Mouse (Mus musculus) megakaryocyte, embryonic 14.5 days (primary cell): ENCODE results near the gene Soat2. TPM values are rescaled to one million over a fixed set of nuclear protein-coding genes. Genes with fewer than 3 reads are reported as not detected.

Experiments used
- H3K27me3 ChIP-seq: replicated peaks from 2 replicates; pipeline ENCODE3; 2012; ENCODE audit warnings: inconsistent platforms
- H3K36me3 ChIP-seq: replicated peaks from 2 replicates; pipeline ENCODE3; 2012; ENCODE audit warnings: low read length, inconsistent platforms, mixed read lengths
- H3K4me1 ChIP-seq: 2 replicates; pipeline ENCODE4 v1.6.1; 2012; ENCODE audit warnings: inconsistent platforms
- H3K4me3 ChIP-seq: replicated peaks from 2 replicates; pipeline ENCODE3; 2012; ENCODE audit warnings: moderate library complexity, mild to moderate bottlenecking, inconsistent platforms
- H3K9me3 ChIP-seq: 2 replicates; pipeline ENCODE4 v1.6.1; 2012; ENCODE audit warnings: inconsistent platforms
- FLI1 ChIP-seq: IDR thresholded peaks from 2 replicates; pipeline ENCODE4 v1.6.1; 2012; ENCODE audit warnings: low read length, inconsistent platforms, mixed read lengths
- GATA1 ChIP-seq: IDR thresholded peaks from 3 replicates; pipeline ENCODE4 v1.6.1; 2012; ENCODE audit warnings: mixed read lengths, low read length, inconsistent platforms, borderline replicate concordance
- polyA plus RNA-seq: library from polyadenylated mRNA; stranded (reverse); fragments of >175 nt; gene quantifications from 2 replicates; pipeline ENCODE4 v1.2.3, GENCODE M21; 2012; ENCODE audit warnings: low replicate concordance; ENCODE audit not compliant: insufficient read depth

The Soat2 gene
- polyA plus RNA-seq, 1 experiment = 3.6 TPM

DNA sequence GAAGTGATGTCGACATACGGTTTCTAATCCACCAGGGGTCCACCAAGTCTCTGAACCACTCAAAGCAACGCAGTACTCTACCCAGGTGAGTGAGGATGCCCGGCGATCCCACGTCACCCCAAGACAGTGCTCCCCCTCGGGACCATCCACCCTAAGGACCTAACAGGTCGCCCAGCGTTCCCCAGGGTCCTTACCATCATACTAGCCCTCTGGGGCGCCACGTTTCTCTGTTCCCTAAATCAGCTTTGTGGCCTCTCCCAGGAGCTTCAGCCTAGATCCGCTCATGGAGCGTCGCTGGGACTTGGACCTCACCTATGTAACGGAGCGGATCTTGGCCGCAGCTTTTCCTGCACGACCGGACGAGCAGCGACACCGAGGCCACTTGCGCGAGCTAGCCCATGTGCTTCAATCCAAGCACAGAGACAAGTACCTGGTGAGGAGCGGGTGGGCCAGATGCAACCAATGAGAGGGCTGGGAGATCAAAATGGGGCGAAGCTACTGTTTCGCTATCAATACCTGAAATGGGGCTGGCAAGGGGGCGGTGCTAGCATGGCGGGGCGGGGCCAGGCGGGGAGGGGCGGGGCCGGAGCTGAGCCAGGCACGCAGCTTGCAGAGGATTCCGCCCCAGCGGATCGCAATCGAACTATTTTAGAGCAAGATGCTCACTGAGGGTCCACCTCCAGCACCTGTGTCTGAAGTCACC, 43.4 kb upstream of the Soat2 start:
- TF ChIP-seq FLI1 = no peak
- no peak for TF ChIP-seq GATA1
- no peaks in the 10 kb centered on the region for H3K9me3 ChIP-seq
- peak overlapping the region; percentile 78 for H3K4me3 ChIP-seq
- peaks cover 69% of the 10 kb centered on the region for H3K27me3 ChIP-seq
- peaks cover 81% of the 10 kb centered on the region for H3K4me1 ChIP-seq
- H3K36me3 ChIP-seq = no peaks in the 10 kb centered on the region

DNA sequence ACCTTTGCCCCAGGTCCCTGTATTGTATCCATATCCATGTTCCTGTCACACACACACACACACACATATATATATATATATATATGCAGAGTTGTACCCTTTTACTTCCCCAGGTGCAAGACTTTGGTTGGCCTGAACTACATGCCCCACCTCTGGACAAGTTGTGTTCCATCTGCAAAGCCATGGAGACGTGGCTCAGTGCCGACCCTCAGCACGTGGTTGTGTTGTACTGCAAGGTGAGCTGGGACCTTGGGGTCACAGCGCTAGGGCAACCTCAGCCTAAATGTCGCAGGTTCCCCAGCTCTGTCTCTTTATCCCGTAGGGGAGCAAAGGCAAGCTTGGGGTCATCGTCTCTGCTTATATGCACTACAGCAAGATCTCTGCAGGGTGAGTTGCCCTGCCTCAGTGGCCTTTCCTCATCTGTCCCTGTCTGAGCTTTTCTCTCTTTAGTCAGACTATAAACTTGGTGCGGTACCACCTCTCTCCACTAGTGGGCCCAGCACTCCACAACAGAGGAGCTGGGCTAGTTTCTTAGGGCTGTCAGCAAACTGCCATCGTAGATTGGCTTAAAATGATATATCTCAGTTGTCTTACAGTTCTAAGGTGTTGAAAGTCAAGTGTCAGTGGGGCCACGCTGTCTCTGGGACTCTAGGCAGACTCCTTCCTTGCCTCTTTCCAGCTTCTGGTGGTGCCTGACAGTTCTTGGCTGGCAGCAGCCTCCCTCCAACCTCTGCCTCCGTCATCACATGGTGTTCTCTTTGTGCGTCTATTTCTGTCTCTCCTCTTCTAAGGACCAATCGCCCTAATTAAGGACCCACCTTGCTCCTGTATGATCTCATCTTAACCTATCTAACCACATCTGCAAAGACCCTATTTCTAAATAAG, 42.4 kb upstream of the Soat2 start:
- Histone ChIP-seq H3K4me3 (no peak overlapping the region), H3K27me3 (peaks cover 70% of the 10 kb centered on the region), H3K4me1 (peaks cover 71% of the 10 kb centered on the region), H3K36me3 (no peaks in the 10 kb centered on the region), H3K9me3 (no peaks in the 10 kb centered on the region)
- no peak for TF ChIP-seq FLI1

DNA sequence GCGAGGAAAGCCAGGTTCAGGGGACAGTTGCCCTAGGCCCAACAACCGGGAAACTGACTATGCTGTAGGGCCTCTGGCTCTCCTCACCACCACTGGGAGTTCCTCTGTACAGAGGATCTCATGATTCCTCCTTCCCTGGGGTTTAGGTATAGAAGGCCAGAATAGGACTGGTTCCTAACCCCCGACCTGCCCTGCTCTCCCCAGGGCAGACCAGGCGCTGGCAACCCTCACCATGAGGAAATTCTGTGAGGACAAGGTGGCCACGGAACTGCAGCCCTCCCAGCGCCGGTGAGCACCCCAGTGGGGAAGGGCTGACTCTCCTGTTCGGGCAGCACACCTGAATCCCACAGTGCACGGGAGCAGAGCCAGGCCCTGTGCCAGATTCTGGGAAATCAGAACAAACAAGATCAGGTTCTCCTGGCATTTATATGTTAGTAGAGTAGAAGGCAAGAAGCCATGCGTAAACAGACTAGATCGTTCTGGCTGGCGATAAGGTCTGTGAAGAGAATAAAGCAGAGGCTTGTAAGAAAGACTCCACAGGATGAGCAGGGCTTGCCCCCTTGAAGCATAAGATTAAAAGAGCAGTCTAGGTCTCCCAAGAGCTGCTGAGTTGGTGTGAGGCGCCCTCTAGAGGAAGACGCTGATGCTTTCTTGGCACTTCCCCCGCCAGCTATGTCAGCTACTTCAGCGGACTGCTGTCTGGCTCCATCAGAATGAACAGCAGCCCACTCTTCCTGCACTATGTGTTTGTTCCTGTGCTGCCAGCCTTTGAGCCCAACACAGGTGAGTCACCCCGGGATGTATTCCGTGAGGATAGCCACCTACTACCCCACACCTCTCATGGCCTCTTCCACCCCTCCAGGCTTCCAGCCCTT, 41.4 kb upstream of the Soat2 start:
- no peaks in the 10 kb centered on the region for H3K9me3 ChIP-seq
- peaks cover 61% of the 10 kb centered on the region for H3K4me1 ChIP-seq
- no peaks in the 10 kb centered on the region for H3K36me3 ChIP-seq
- H3K4me3 ChIP-seq = peak overlapping the region; percentile 50
- H3K27me3 ChIP-seq = peaks cover 62% of the 10 kb centered on the region
- no peak for TF ChIP-seq GATA1
- TF ChIP-seq FLI1 = no peak

DNA sequence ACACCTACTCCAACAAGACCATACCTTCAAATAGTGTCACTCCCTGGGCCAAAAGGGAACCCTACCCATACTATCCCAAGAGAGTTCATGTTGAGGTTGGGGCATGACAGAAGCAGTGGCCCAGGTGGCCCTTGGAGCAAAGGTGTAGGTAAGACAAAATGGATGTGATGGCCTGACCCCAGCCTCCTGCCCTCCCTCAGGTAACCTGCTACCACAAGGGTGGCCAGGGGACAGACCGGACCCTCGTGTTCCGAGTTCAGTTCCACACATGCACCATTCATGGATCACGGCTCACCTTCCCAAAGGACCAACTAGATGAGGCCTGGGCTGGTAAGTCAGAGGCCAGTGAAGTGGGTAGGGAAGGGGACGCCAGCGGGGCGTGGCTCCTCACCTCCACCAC, 40.1 kb upstream of the Soat2 start:
- no peak for TF ChIP-seq GATA1
- TF ChIP-seq FLI1 = no peak
- Histone ChIP-seq H3K36me3 (peaks cover 2% of the 10 kb centered on the region), H3K9me3 (no peaks in the 10 kb centered on the region), H3K27me3 (peaks cover 52% of the 10 kb centered on the region), H3K4me1 (peaks cover 50% of the 10 kb centered on the region), H3K4me3 (no peak overlapping the region)

DNA sequence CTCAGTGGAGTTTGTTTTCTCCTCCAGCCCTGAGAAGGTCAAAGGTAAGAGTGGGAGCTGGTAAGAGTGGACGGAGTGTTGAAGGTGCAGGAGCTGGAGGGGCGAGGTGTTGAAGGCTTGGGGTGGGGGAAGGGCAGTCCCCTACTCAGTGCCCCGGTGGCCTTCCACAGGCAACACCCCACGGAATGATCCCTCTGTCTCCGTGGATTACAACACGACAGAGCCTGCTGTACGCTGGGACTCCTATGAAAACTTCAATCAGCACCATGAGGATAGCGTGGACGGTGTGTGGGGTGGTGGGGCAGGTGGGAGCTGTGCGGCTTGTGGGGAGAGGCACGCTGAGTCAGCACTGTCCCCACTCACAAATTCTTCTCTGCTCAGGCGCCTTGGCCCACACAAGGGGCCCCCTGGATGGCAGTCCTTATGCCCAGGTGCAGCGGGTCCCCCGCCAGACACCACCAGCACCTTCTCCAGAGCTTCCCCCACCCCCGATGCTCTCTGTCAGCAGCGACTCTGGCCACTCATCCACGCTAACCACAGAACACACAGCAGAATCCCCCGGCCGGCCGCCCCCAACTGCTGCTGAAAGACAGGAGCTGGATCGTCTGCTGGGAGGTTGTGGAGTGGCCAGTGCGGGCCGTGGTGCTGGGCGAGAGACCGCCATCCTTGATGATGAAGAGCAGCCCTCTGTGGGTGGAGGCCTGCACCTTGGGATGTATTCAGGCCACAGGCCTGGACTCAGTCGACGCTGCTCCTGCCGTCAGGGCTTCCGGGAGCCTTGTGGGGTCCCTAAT, 39.4 kb upstream of the Soat2 start:
- Histone ChIP-seq H3K36me3 (peaks cover 8% of the 10 kb centered on the region), H3K4me3 (no peak overlapping the region), H3K27me3 (peaks cover 46% of the 10 kb centered on the region), H3K9me3 (no peaks in the 10 kb centered on the region), H3K4me1 (peaks cover 49% of the 10 kb centered on the region)
- TF ChIP-seq GATA1 (no peak), FLI1 (no peak)

DNA sequence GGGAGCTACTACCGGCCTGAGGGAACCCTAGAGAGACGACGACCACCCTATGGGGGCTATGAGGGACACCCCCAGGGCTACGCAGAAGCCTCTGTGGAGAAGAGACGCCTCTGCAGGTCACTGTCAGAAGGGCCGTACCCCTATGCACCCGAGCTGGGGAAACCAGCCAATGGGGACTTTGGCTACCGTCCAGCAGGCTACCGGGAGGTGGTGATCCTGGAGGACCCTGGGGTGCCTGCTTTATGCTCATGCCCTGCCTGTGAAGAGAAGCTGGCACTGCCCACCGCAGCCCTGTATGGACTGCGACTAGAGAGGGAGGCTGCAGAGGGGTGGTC, 38.9 kb upstream of the Soat2 start:
- H3K36me3 ChIP-seq = peaks cover 14% of the 10 kb centered on the region
- H3K4me1 ChIP-seq = peaks cover 49% of the 10 kb centered on the region
- TF ChIP-seq FLI1 (no peak), GATA1 (no peak)
- H3K27me3 ChIP-seq = peaks cover 40% of the 10 kb centered on the region
- H3K4me3 ChIP-seq = peak overlapping the region; percentile 18
- H3K9me3 ChIP-seq = no peaks in the 10 kb centered on the region

DNA sequence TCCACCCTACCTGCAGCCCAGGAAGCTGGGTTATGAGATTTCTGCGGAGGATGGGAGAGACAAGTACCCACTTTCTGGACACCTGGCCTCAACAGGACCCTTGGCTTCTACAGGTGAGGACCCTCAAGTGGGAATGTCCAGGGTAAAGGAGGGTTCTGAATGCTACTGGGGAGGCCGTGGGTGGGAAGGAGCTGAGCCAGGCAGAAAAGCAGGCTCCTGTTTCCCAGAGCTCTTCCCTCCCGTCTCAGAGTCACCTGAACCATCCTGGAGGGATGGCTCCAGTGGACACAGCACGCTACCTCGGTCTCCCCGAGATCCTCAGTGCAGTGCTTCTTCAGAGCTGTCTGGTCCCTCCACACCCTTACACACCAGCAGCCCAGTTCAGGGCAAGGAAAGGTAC, 38.1 kb upstream of the Soat2 start:
- Histone ChIP-seq H3K36me3 (peaks cover 21% of the 10 kb centered on the region), H3K9me3 (no peaks in the 10 kb centered on the region), H3K4me1 (peaks cover 49% of the 10 kb centered on the region), H3K4me3 (no peak overlapping the region), H3K27me3 (peaks cover 34% of the 10 kb centered on the region)
- TF ChIP-seq GATA1 = no peak

DNA sequence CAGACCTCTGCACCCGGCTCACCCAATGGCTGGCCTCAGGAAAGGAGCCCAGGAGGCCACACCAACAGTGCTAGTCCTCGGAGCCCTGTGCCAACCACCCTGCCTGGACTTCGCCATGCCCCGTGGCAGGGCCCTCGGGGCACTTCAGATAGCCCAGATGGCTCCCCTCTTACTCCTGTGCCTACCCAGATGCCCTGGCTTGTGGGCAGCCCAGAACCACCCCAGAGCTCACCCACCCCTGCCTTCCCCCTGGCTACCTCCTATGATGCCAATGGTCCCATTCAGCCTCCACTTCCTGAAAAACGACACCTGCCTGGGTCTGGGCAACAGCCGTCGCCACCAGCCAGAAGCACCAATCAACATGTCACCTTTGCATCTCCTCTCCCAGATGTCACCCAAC, 37.5 kb upstream of the Soat2 start:
- no peaks in the 10 kb centered on the region for H3K9me3 ChIP-seq
- no peak overlapping the region for H3K4me3 ChIP-seq
- no peak for TF ChIP-seq GATA1
- TF ChIP-seq FLI1 = no peak
- H3K27me3 ChIP-seq = peaks cover 29% of the 10 kb centered on the region
- H3K4me1 ChIP-seq = peaks cover 49% of the 10 kb centered on the region
- peaks cover 27% of the 10 kb centered on the region for H3K36me3 ChIP-seq

DNA sequence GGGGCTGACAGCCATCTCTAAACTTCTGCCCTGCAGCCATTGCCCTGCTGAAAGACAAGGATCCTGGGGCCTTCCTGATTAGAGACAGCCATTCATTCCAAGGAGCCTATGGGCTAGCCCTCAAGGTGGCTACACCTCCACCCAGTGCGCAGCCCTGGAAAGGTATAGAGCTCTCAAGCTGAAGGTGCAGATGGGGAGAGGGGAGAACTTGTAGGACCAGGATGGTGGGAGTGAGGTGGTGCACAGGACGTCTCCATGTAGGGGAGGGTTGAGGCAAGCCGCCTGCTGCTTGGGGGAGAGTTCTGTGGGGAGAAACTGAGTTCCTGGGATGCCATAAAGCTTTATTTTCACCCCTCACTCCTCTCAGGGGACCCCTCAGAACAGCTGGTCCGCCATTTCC, 36.7 kb upstream of the Soat2 start:
- Histone ChIP-seq H3K27me3 (peaks cover 29% of the 10 kb centered on the region), H3K4me3 (no peak overlapping the region), H3K4me1 (peaks cover 47% of the 10 kb centered on the region), H3K36me3 (peaks cover 36% of the 10 kb centered on the region), H3K9me3 (no peaks in the 10 kb centered on the region)
- TF ChIP-seq FLI1 = no peak
- TF ChIP-seq GATA1 = no peak
